Mouse (Mus musculus) naive thymus-derived CD4-positive, alpha-beta T cell, adult 2 months (primary cell): ENCODE results near the gene Trp73.

Experiments
- DNase-seq: peaks from one replicate; pipeline ENCODE4 v3.0.0-alpha.2; 2011; ENCODE audit warnings: low read depth

Trp73 gene

DNA sequence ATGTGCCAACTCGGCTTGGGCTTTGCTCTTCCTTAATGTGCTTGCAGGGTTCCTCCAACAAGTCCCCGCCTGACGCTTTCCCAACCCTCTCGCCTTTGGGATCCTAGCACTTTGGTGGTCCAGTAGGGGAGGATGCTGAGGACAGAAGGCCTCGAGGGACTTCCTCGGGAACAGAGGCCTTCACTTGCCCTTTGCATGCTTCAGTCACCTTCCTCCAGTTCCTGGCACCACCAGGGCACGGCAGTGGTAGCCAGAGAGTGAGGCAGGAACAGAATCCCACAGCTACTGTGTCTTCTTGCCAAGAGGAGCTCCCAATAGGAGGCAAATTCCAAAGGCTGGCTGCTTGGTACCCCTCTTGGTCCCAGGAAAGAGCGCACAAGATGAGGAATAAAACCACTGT, 36.6 kb downstream of the Trp73 start:
- no peak for DNase-seq

DNA sequence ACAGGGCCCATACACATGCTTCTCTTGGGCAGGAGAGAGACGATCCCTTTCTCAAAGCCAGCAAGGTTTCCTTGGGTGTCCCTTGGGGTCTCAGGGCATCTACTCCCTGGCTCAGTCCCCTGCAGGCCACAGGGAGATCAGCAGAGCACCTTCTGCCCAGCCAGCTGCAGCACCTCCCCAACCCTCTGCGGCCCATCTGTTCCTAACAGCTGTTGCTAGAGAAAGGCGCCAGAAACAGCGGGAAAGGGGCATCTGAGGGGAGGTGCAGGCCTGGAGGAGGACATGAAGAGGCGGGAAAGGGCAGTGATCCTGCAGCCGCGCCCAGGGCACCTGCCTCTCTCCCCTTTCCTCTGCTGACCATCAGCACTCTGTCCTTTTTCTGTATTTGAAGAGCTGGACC, 40.6 kb downstream of the Trp73 start:
- no peak for DNase-seq

DNA sequence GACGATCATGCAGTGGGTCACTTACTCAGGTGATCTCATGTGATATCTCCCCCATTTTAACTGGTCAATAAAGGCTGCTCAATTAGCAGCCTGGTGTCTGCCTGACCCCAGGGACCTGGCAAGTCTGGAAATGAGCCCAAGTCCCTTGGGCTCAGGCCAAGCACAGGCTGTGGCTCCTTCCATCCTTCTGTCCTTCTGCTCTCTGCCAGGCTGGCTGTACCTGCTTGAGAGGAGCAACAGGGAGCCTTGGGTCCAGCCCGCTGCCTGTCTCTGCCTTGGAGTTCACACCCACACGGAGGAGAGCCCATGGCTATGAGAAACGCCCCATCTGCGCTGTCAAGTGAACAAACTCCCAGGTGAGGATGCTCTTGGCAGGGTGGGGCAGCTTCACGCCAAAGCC, 43.9 kb downstream of the Trp73 start:
- no peak for DNase-seq

DNA sequence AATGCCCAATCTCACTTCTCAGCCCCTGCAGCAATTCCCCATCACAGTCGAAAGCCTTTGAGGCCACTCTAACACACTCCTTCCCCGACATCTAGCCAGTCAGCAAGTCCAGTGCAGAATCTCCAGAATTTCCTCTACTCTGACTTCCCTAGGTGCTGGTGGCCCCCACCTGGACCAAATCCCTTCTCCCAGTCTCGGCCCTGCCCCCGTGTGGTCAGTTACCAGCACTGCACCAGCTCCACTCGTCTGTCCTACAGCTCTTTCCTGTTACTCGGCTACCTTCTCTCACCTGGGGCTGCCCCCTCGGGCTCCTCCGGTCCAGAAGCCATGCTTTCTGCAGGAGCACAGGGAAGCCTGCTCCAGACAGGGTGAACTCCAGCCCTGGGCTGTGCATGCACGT, 46.8 kb downstream of the Trp73 start:
- DNase-seq, result peak; percentile 28

DNA sequence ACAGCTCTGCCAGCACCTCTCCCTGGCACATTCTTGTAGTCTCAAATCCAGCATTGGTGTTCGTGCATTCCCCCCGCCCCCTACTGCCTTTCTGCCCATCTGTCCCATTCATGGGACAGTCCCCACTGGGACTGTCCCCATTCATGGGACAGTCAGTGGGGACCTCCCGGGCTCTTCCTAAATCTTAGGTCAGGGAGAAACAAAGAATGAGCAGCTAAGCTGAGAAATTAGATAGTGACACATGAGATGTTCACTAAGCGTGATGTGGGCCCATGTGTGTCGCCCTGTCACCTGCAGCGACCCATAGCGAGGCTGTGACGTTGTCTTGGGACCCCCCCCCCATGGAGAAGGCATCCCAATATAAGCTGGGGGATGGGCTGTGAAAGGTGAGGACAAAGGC, 48.7 kb downstream of the Trp73 start:
- no peak for DNase-seq

DNA sequence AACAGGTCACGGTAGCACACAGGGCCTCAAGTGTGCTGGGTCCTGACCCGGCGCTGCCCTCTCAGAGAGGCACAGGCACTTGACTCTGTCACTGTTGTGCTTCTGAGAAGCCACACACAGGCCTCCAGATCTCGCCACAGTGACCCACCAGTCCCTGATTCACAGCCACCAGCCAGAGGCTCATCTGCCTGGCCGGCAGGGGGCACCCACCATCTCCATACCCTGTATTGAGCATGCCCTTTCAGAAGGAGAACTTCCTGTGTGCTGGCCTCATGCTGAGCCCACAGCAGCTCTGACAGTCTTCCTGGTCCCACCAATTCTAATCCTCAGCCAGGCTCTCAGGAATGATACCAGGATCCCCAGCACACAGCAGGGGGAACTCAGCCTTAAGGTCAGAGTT, 50.8 kb downstream of the Trp73 start:
- DNase-seq, result peak; percentile 11

DNA sequence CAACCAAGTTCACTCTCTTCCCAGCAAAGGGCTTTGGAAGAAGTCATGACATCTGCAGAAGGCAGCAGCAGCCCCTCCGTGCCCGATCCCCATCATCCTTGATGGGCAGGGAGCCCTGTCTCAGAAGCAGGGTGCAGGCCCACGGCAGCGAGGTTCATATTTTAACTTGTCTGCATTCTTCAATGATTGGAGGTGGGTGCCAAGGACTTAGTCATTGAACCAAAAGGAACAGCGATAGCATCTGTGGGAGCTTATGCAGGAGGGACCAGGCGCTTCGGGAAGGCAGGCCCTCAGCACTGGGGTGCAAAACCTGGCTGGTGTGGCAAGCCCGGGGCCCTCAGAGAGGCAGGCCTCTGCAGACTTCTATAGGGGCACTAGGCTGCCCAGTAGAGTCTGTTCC, 53.6 kb downstream of the Trp73 start:
- no peak for DNase-seq

DNA sequence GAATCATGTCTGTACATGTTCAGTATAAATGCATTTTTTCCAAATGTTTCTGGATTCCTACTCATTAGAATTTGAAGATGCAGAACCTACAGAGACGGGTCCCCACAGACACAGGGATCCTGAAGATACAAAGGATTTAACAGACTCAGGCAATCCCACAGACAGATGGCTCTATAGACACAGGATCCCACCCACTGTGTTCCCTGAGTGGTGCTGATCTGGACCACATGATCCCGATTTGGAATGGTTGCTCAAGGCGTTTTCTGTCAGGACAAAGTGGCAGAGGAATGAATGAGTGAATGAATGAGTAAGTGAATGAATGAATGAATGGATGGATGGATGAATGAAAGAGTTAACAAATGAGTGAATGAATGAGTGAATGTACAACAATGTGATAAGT, 54.2 kb downstream of the Trp73 start:
- no peak for DNase-seq

DNA sequence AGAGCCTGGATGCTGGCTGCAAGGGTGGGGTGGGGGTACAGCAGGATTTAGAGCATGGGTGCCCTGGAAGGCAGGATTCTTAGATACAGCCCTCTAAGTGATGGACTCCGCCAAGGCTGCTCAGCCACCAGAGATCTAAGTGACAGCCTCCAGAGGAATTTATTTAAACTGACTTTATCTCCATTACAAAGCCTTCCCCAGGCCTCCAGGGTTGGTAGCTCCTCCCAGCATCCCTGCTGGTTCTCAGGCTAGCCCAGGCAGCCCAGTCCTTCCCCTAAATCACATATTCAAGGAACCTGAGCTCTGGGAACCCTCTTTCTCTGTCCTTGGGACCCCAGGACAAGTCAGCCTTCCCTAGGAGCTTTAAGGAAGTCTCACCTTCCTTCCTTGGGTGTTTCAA, 58.0 kb downstream of the Trp73 start:
- DNase-seq, result no peak

DNA sequence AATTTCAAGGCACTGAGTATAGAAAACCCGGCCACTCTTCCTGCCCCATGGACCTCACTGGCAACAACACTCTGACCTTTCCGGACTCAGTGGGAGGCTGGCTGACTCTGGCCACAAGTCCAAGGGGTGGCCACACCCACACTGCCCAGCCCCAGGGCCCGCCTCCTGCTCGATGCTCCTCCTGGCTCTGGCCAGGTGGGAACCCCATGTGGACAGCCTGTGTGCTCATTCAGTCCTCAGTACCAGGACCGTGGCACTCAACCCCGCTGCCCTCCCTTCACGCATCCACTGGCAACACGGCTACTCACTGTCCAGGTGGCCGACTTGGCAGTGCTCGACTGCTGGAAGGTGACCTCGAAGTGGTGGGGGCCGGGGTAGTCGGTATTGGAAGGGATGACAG, 59.0 kb downstream of the Trp73 start:
- DNase-seq, result no peak

DNA sequence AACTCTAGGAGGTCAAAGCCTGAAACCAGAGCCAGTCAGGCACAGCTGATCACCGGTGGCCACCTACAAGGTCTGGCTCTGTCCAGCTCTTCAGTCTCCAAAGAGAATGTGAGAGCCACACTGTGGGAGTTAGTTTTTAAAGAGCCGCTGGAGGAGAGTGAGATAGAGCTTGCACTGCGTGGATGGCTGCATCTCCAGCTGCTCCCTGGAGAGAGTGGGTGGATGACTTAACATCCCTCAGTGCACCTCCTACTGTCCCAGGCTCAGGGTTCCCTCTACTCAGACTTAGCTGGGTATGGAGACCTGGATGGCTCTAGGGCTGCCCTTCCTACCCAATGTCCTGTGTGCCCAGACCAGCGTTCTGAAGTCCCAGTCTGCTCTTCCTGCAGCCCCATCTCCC, 59.8 kb downstream of the Trp73 start:
- no peak for DNase-seq

DNA sequence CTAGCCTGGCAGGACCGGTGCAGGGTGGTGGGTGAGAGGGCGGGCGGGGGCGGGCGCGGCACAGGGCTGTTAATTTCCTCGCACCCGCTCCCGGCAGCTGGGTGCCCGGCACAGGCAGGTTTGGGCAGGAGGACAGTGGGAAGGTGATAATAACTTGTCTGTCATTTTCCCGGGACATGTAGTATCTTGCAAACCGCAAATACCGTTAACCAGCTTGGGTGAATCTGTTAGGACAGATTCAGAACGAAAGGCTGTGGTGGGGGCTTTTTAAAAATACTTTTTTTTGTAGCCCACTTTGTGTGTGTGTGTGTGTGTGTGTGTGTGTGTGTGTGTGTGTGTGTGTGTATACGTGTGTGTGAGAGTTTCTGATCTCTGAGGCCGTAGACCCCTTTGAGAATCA, 68.1 kb downstream of the Trp73 start:
- DNase-seq, result no peak

DNA sequence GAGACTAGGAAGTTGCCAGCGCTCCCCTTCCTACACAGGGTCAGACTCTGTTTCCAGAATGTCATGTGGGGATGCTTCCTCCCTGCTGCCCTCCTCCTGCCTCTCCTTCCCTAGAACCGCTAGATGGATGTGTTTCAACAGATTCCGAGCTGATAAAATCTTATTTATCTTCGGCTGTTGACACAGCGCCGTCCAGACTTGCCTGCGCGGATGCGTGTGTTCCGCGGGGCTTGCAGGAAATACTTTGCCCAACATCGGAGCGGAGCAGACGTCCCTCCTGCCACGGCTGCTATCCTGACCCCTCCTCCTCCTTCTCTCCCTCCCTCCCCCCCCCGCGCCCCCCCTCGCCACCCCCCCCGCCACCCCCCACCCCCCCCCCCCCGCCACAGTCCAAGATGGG, 68.5 kb downstream of the Trp73 start:
- DNase-seq, result no peak

DNA sequence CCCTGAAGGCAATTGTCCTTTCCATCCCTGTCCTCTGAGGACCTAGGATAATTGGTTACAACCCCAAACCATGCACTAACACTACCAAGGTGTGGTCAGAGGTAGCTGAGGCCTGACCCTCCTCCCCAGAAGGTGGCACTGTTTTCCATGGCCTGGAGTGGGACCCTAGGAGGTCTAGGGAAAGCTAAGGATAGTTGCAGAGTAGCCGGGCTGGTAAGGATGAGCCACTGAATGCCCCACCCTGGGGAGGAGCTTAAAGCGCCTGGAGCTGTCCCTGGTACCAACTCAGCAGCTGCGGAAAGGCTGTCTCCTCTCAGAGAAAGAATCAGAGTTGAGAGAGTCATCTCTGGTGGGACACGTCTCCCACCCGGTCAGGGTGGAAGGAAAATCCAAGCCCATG, 69.1 kb downstream of the Trp73 start:
- DNase-seq, result no peak

DNA sequence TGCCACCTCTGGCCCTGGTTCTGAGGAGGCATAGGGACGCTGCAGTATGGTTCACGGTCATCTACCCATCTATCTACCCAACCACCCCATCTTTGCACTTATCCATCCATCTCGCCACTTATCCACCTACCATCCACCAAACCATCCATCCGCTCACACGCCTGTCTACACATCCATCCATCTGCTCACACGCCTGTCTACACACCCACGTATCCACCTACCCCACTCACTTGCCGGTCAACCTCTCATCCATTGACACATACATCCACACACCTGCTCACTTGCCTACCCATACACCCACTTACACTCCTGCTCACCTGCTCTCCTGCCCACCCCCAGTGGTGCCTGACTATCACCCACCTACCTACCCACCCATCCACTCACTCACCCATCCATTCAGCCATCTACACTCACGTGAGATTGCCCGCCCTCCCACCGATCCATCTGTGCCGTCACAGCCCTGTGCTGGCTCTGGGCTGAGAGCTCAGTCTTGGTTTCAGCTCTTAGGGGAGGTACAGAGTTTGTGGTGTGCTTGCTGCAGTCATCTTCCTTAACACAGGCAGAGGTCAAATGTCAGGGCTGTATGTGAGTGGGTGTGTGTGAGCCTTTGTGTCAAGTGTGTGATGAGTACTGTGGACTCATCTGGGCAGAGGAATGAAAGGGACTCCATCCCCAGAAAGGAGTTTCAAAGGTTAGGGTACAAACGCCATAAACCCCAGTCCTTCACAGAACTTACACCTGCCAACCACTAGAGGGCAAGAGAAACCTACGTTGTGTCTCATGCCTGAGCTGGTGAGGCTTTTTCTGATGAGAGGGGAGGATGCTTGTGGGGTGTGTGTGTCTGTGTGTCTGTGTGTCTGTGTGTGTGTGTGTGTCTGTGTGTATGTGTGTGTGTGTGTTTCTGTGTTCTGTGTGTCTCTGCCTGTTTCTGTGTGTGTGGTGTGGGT, 74.9 kb downstream of the Trp73 start:
- peak; percentile 41 for DNase-seq

DNA sequence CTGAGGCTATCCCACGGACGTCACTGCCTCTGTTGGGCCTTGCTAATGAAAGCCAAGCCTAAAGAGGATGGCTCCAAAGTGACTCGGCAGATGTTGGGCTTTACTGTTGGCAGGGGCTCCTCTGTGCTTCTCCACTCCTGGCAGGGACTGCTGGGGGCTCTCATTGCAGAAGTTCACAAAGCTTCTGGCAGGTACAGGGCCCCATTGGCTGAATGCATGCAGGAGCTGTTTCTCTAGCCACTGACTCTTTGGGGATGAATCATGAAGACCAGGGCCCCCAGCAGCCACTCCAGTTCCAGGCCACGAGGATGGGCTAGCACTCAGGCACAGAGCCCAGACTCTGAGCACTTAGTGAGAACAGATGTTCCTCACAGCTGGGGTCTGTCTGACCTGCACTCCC, 82.3 kb downstream of the Trp73 start:
- DNase-seq, result no peak

DNA sequence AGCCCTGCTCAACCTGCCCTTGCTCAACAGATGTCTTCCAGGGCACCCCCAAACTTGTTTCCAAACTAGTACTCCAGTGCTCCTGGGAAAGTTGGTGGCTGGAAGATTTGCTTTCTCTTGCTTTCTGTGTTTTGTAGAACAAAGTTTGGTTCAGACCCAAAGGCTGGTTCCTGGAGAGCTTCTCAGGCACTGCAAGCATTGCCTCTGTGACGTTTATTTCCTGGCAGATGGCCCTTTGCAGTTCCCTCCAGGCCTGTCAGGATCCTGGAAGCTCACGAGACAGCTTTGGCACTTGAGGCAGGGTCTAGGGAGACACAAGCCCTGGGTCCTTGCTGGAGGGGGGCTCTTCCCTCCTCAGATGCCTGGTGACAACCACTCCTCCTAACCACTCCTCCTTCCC, 83.3 kb downstream of the Trp73 start:
- no peak for DNase-seq

DNA sequence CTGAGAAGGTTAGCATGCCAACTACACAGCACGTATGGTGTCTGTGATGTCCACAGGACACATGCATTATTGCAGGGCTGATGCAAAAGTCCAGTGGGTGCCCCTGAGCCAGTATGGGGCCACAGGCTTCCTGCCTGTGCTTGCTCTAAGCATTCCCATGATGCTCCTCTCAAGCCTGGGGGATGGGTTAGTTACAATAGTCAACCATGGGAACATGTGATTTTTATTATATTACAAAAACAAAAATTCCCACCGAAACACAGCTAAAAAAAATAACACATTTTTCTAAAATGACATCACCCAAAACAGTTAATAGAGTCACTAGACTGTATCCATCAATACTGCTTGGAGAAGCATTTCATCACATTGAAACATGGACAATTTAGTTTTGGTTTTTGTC, 84.0 kb downstream of the Trp73 start:
- no peak for DNase-seq

DNA sequence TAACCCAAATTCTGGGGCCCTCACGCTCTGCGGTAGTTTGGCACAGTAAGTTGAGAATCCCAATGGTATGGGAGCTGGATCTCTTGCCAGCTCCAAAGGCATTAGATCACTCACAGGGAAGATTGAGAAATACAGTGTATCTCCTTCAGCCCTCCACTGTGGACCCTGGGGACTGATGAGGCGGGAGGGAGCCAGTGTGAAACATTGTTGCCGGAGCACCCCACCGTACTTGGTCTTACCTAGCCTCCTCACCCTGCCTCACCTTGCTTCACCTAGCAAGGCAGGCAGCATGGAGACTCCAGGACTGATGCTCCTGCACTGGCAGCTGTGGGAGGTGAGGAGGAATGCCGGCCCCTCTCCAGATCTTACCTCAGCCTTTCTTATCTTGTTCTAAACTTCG, 84.5 kb downstream of the Trp73 start:
- no peak for DNase-seq

DNA sequence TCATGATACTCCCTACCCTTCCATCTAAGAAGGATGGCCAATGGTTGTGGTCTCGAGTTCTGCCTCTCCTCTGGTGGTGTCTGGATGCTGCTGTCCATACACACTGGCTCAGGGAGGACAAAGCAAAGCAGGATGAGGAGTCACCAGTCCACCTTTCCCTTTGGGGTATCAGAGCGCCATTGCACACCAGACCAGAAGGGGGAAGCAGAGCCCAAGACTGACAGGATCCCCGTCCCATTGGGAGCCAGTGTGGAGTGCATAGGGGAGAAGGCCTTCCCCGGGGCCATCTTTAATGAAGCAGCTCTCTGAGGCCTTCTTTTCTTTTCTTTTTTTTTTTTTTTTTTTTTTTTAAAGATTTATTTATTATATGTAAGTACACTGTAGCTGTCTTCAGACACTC, 86.9 kb downstream of the Trp73 start:
- no peak for DNase-seq

DNA sequence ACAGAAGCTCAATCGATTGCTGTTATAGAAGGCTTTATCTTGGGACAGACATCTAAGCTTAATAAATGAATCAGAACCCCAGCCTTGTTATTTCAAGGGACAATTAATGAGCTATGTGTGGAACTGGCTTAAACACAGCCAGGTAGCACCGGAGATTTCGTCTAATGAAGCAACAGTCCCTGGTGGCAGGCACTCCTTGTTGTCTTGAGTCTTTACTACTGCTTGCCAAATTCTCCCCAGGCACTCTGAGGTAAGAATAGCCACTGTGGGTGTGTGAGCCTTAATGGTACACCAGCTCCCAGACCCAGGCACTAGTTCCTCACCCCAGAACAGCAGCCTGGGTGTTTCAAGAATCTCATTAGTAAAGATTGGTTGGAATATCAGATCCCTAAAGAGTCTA, 88.6 kb downstream of the Trp73 start:
- DNase-seq, result no peak

DNA sequence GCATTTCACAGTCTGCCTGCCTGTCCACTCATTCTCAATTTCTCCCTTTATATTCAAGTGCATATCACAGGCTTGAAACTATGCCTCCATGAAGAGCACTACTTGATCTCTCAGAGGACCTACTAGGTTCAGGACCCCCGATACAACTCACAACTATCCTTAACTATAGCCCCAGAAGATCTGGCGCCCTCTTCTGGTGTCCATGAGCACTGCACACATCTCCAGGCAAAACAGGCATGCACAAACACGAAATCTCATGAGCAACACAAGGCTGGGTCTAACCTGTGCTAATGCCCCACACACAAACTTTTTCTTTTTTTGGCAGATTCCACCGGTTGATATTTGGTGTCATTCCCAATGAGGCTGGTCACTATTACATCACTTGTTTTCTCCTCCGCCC, 94.2 kb downstream of the Trp73 start:
- DNase-seq, result no peak

DNA sequence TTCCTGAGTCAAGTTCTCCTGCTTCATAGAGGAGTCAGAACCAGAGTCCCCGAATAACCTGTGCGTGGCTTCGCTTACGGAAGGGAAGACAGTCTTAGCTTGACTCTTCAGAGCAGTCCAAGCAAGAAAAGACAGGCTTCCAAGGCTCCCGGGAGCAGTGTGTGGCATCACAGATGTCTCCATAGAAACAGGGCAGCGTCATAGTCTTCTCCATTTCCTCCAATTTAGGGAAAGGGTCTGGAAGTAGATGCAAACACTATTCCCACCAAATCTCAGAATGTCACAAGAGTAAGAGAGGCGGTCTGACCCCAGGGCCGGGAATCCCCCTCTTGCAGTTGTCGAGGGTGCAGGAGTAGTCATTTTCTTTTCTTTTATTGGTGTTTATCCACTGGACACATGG, 97.4 kb downstream of the Trp73 start, which contains the start of gene Ccdc27:
Gene Ccdc27, minus strand, starts transcription at position 101 of the 400 bp plus-strand sequence.
- no peak for DNase-seq

DNA sequence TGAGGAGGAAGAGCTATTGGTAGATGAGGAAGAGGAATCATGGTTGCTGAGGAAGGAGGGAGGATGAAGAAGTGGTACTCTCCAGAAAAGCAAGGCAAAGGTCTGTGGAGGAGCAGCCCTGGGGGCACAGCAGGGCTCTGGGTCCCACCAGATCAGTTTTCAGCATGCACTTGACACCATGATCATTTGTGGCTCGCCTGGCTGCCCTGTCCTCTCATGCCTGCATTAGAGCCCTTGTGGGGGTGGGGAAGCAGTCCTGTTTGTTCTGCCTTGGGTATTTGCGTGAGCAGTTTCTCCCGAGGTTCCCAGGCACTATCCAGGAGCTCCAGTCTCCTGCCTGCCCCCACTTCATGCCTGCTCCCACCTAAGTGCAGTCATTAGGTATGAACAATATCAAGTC, 102.9 kb downstream of the Trp73 start:
- no peak for DNase-seq
